Mouse (Mus musculus) bone marrow macrophage, adult 2 months (primary cell): ENCODE data around the gene Trp53i11.

ENCODE experiments used
- CTCF ChIP-seq: IDR thresholded peaks from 2 replicates; pipeline ENCODE4 v1.5.1; 2012; ENCODE audit warnings: low read depth, mild to moderate bottlenecking, low read length, moderate library complexity
- POLR2A ChIP-seq: IDR thresholded peaks from 2 replicates; pipeline ENCODE4 v1.6.1; 2012; ENCODE audit warnings: mild to moderate bottlenecking, low read depth, low read length, borderline replicate concordance

DNA sequence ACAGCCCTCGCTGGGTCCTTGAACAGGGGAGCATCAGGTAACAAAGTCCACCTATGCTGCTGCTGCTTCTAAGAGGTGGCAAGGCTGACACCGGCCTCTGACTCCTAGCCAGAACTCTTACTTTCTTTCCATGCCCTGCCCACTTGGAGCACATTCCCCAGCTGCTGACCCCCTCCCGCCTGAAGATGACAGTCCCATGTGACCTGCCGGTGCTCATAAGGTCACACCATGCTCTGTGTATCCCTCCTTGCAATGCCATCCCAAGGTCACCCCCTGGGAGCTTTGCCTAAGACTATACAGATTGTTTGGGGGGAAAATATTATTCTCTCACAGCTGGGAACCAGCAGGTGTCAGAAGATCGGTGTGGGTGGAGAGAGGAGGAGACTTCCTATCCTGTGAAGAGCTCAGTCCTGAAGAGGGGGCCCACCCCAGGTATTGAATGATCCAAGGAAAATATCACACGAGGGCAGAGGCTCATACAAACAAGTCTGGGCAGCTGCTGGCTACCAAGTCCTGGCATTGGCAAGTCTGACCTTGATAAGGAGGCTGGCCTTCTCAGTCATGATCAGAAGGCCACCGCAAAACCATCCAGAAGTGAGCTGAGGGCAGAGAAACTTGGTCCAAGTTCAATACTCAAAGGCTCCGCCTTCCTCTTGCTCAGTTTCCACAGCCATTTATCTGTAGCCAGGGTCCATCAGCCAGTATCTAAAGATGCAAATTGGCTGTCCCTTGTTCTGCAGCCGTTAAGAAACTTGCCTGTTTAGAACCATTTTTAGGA, 36.5 kb upstream of the Trp53i11 start:
- TF ChIP-seq CTCF (no peak), POLR2A (no peak)
